Mouse (Mus musculus): ENCODE data around the gene Dnajb14. TPM values are rescaled to one million over a fixed set of nuclear protein-coding genes. Genes with fewer than 3 reads are reported as not detected.
"Not testable (repeated sequence)": the region's sequence is repeated elsewhere in the genome, so short reads cannot be mapped to it uniquely, and the experiment has no call there.

The Dnajb14 gene
- polyA plus RNA-seq, 1 experiment from 2014 or later, result 9.3 TPM

GRCm38 (mm10) chr3:137914567-137914966 is 47.1 kb downstream of the Dnajb14 start:
- WGBS, result no CpG with 5 or more reads among the region's 1 CpGs
- H3K9ac ChIP-seq (replicated peaks; ENCODE audit: low read depth, low read length); H3K27ac ChIP-seq (ENCODE audit: low read length); H3K4me3 ChIP-seq (ENCODE audit: low read depth, low read length); H3K27me3 ChIP-seq (ENCODE audit: control insufficient read depth, insufficient read depth, low read length); ATAC-seq (ENCODE audit: insufficient number of reproducible peaks, insufficient read depth, low FRiP score, low read depth); H3K9me3 ChIP-seq (ENCODE audit: control insufficient read depth, low read depth, low read length); H3K4me2 ChIP-seq (replicated peaks; ENCODE audit: low read depth, low read length); H3K4me1 ChIP-seq (ENCODE audit: control insufficient read depth, insufficient read depth, low read length); H3K36me3 ChIP-seq (ENCODE audit: control insufficient read depth, insufficient read depth, low read length): not testable (repeated sequence)

GRCm38 (mm10) chr3:137917694-137918171 is 50.3 kb downstream of the Dnajb14 start:
- H3K27ac ChIP-seq (ENCODE audit: low read length), result peak overlapping the region; percentile 78; the same call in 1 of the 2 replicates
- peaks cover 9% of the 10 kb centered on the region for H3K36me3 ChIP-seq (ENCODE audit: control insufficient read depth, insufficient read depth, low read length)
- peak overlapping the region; percentile 59 for H3K4me2 ChIP-seq (replicated peaks; ENCODE audit: low read depth, low read length)
- H3K9me3 ChIP-seq (ENCODE audit: control insufficient read depth, low read depth, low read length), result no peaks in the 10 kb centered on the region
- peak overlapping the region; percentile 33; the same call in 1 of the 2 replicates for H3K9ac ChIP-seq (replicated peaks; ENCODE audit: low read depth, low read length)
- peaks cover 7% of the 10 kb centered on the region; the same call in 1 of the 2 replicates for H3K4me1 ChIP-seq (ENCODE audit: control insufficient read depth, insufficient read depth, low read length)
- 22% methylated on average over 12 of the region's 12 CpGs for WGBS
- peak overlapping the region; percentile 94 for H3K4me3 ChIP-seq (ENCODE audit: low read depth, low read length)
- peak; percentile 43; the same call in 1 of the 2 replicates for ATAC-seq (ENCODE audit: insufficient number of reproducible peaks, insufficient read depth, low FRiP score, low read depth)
- no peaks in the 10 kb centered on the region for H3K27me3 ChIP-seq (ENCODE audit: control insufficient read depth, insufficient read depth, low read length)

DNA sequence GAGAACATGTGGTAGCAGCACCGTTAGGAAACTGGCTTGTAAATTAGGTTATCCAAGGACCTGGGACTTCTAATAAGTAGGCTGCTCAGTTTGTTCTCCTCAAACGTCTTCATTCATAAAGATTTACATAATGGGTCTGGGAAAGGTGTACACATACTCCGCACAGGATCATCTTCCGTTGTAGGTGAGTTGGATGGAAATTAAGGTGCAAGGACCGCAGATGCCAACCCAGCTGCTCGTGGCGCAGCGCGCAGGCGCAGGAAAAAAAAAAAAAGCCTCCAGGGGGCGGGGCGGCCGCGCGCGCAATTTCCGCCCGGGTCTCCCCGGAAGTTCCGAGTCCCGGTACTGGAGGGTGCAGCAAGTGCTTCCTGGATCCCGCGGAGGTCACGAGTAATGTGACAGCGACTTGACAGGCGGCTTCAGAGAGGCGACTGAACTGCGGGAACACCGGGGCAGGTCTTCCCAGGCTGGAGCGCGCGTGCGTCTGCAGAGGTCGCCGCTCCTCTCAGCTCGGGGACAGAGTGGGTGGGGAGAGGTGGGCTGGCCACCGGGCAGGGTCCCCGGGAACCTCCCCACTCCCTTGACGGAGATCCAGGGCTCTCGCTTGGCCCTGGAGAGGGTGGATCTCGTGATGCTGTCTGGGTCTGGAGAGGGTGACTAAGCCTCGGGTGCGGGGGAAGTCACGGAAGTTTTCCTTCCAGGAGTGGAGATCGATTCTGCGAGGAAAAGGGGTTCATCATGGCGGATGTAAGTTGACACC is 50.9 kb downstream of the Dnajb14 start, which contains the start of gene Lamtor3:
Lamtor3 (plus strand) TSS at position 335 of the 760 bp plus-strand sequence.
- under 1% methylated on average over 43 of the region's 47 CpGs for WGBS
- ATAC-seq (ENCODE audit: insufficient number of reproducible peaks, insufficient read depth, low FRiP score, low read depth), result peak; percentile 89
- H3K4me2 ChIP-seq (replicated peaks; ENCODE audit: low read depth, low read length), result peak within 1 kb of the TSS; percentile 59

DNA sequence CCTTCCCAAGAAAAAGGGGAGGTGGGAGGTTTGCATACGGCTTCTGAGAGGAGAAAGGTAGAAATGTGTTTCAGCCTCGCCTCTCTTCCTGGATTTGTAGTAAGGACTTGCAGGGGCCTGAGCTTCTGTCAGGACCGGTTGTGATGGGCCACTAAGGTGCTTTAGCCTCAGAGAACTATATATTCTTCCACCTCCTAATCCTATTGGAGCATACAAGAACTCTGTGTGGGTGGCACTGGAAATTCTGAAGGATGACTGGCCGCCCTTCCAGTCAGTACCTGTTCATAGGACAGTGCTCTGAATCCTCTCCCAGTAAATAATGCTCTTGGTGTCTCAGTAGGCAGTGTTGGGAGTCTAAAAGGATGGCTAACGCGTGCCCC is 51.4 kb downstream of the Dnajb14 start:
- Histone ChIP-seq H3K9me3 (ENCODE audit: control insufficient read depth, low read depth, low read length) (no peaks in the 10 kb centered on the region), H3K36me3 (ENCODE audit: control insufficient read depth, insufficient read depth, low read length) (peaks cover 9% of the 10 kb centered on the region), H3K27me3 (ENCODE audit: control insufficient read depth, insufficient read depth, low read length) (no peaks in the 10 kb centered on the region), H3K4me2 (replicated peaks; ENCODE audit: low read depth, low read length) (peak overlapping the region; percentile 59), H3K4me1 (ENCODE audit: control insufficient read depth, insufficient read depth, low read length) (peaks cover 7% of the 10 kb centered on the region; the same call in 1 of the 2 replicates), H3K4me3 (ENCODE audit: low read depth, low read length) (peak overlapping the region; percentile 94), H3K27ac (ENCODE audit: low read length) (peak overlapping the region; percentile 69; the same call in 1 of the 2 replicates), H3K9ac (replicated peaks; ENCODE audit: low read depth, low read length) (peak overlapping the region; percentile 69)
- ATAC-seq (ENCODE audit: insufficient number of reproducible peaks, insufficient read depth, low FRiP score, low read depth), result no peak
- 18% methylated on average over 6 of the region's 6 CpGs for WGBS

More for the DNA sequence above, 50.9 kb downstream of the Dnajb14 start, which contains the start of gene Lamtor3:
- H3K9me3 ChIP-seq (ENCODE audit: control insufficient read depth, low read depth, low read length), result no peaks in the 10 kb centered on the region
- peak within 1 kb of the TSS; percentile 94 for H3K4me3 ChIP-seq (ENCODE audit: low read depth, low read length)
- peak within 1 kb of the TSS; percentile 69 for H3K9ac ChIP-seq (replicated peaks; ENCODE audit: low read depth, low read length)
- peaks cover 9% of the 10 kb centered on the region for H3K36me3 ChIP-seq (ENCODE audit: control insufficient read depth, insufficient read depth, low read length)
- H3K27ac ChIP-seq (ENCODE audit: low read length), result peak within 1 kb of the TSS; percentile 78
- no peaks in the 10 kb centered on the region for H3K27me3 ChIP-seq (ENCODE audit: control insufficient read depth, insufficient read depth, low read length)
- H3K4me1 ChIP-seq (ENCODE audit: control insufficient read depth, insufficient read depth, low read length), result peaks cover 7% of the 10 kb centered on the region; the same call in 1 of the 2 replicates

DNA sequence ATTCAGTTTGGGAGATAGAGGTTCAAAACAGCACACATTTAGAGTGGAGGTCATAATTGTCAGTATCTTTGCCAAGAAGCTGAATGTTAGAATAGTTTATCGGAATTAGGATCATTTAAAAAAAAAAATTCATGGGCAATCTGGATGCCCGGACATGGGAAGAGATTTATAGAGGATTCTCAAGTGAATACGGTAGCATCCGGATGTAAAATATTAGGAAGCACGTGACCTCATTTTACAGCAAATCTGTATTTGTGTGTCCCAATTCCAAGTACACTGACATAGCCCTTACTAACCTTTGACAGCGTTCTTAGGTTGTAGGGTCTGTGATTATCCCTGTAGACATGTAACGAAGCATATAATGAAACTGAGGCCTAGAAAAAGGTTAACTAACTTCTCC is 51.9 kb downstream of the Dnajb14 start:
- Histone ChIP-seq H3K36me3 (ENCODE audit: control insufficient read depth, insufficient read depth, low read length) (peaks cover 9% of the 10 kb centered on the region), H3K27ac (ENCODE audit: low read length) (no peak overlapping the region), H3K4me2 (replicated peaks; ENCODE audit: low read depth, low read length) (peak overlapping the region; percentile 59), H3K4me1 (ENCODE audit: control insufficient read depth, insufficient read depth, low read length) (peaks cover 7% of the 10 kb centered on the region; the same call in 1 of the 2 replicates), H3K9ac (replicated peaks; ENCODE audit: low read depth, low read length) (peak overlapping the region; percentile 69; the same call in 1 of the 2 replicates), H3K27me3 (ENCODE audit: control insufficient read depth, insufficient read depth, low read length) (no peaks in the 10 kb centered on the region), H3K9me3 (ENCODE audit: control insufficient read depth, low read depth, low read length) (no peaks in the 10 kb centered on the region), H3K4me3 (ENCODE audit: low read depth, low read length) (peak overlapping the region; percentile 94)
- no peak for ATAC-seq (ENCODE audit: insufficient number of reproducible peaks, insufficient read depth, low FRiP score, low read depth)
- 89% methylated on average over 7 of the region's 7 CpGs for WGBS

- H3K27ac ChIP-seq (ENCODE audit: low read length), result no peak overlapping the region
- H3K27me3 ChIP-seq (ENCODE audit: control insufficient read depth, insufficient read depth, low read length), result no peaks in the 10 kb centered on the region
- no peak overlapping the region for H3K9ac ChIP-seq (replicated peaks; ENCODE audit: low read depth, low read length)
- no peak overlapping the region for H3K4me3 ChIP-seq (ENCODE audit: low read depth, low read length)
- peaks cover 15% of the 10 kb centered on the region for H3K36me3 ChIP-seq (ENCODE audit: control insufficient read depth, insufficient read depth, low read length)
- peaks cover 7% of the 10 kb centered on the region; the same call in 1 of the 2 replicates for H3K4me1 ChIP-seq (ENCODE audit: control insufficient read depth, insufficient read depth, low read length)
- WGBS, result 92% methylated on average over 4 of the region's 4 CpGs
- no peaks in the 10 kb centered on the region for H3K9me3 ChIP-seq (ENCODE audit: control insufficient read depth, low read depth, low read length)
- ATAC-seq (ENCODE audit: insufficient number of reproducible peaks, insufficient read depth, low FRiP score, low read depth), result no peak
- no peak overlapping the region for H3K4me2 ChIP-seq (replicated peaks; ENCODE audit: low read depth, low read length)
Measured at GRCm38 (mm10) chr3:137920594-137920993, 53.1 kb downstream of the Dnajb14 start.

- 87% methylated on average over 4 of the region's 4 CpGs for WGBS
- Histone ChIP-seq H3K9me3 (ENCODE audit: control insufficient read depth, low read depth, low read length) (no peaks in the 10 kb centered on the region), H3K4me1 (ENCODE audit: control insufficient read depth, insufficient read depth, low read length) (no peaks in the 10 kb centered on the region), H3K27ac (ENCODE audit: low read length) (no peak overlapping the region), H3K4me2 (replicated peaks; ENCODE audit: low read depth, low read length) (no peak overlapping the region), H3K27me3 (ENCODE audit: control insufficient read depth, insufficient read depth, low read length) (no peaks in the 10 kb centered on the region), H3K9ac (replicated peaks; ENCODE audit: low read depth, low read length) (no peak overlapping the region), H3K4me3 (ENCODE audit: low read depth, low read length) (no peak overlapping the region), H3K36me3 (ENCODE audit: control insufficient read depth, insufficient read depth, low read length) (peaks cover 36% of the 10 kb centered on the region)
- ATAC-seq (ENCODE audit: insufficient number of reproducible peaks, insufficient read depth, low FRiP score, low read depth), result no peak
Measured at GRCm38 (mm10) chr3:137927010-137927409, 59.5 kb downstream of the Dnajb14 start.

- Histone ChIP-seq H3K4me3 (ENCODE audit: low read depth, low read length) (no peak overlapping the region), H3K4me1 (ENCODE audit: control insufficient read depth, insufficient read depth, low read length) (no peaks in the 10 kb centered on the region; the same call in 1 of the 2 replicates), H3K9me3 (ENCODE audit: control insufficient read depth, low read depth, low read length) (no peaks in the 10 kb centered on the region), H3K27me3 (ENCODE audit: control insufficient read depth, insufficient read depth, low read length) (no peaks in the 10 kb centered on the region), H3K27ac (ENCODE audit: low read length) (no peak overlapping the region), H3K9ac (replicated peaks; ENCODE audit: low read depth, low read length) (no peak overlapping the region), H3K36me3 (ENCODE audit: control insufficient read depth, insufficient read depth, low read length) (peaks cover 30% of the 10 kb centered on the region), H3K4me2 (replicated peaks; ENCODE audit: low read depth, low read length) (no peak overlapping the region)
- WGBS, result 88% methylated on average over 3 of the region's 3 CpGs
- ATAC-seq (ENCODE audit: insufficient number of reproducible peaks, insufficient read depth, low FRiP score, low read depth), result no peak
Measured at GRCm38 (mm10) chr3:137929940-137930339, 62.5 kb downstream of the Dnajb14 start.
